Mouse (Mus musculus) hindbrain, embryonic 16.5 days (tissue): Measurements from ENCODE around the gene Trmt112. TPM values are rescaled to one million over a fixed set of nuclear protein-coding genes. Genes with fewer than 3 reads are reported as not detected.

ENCODE experiments used
- ATAC-seq: fragments of 200-750 bp; cut with Nextera tagmentation; 2 replicates; pipeline ENCODE4 v1.8.0; 2017; ENCODE audit warnings: moderate TSS enrichment, moderate library complexity
- H3K27ac ChIP-seq: fragments of 300-500 bp; sonication (generic); 2 replicates; pipeline ENCODE4 v1.5.1; 2014; ENCODE audit warnings: low read depth, mild to moderate bottlenecking, control low read depth, low read length, moderate library complexity
- H3K27me3 ChIP-seq: fragments of 300-500 bp; sonication (generic); replicated peaks from 2 replicates; pipeline ENCODE4 v1.6.1; 2014; ENCODE audit warnings: low read length; ENCODE audit not compliant: control insufficient read depth, insufficient read depth
- H3K36me3 ChIP-seq: fragments of 300-500 bp; sonication (generic); 2 replicates; pipeline ENCODE4 v1.6.1; 2014; ENCODE audit warnings: mild to moderate bottlenecking, low read length, moderate library complexity, mixed read lengths; ENCODE audit not compliant: control insufficient read depth, insufficient read depth
- H3K4me1 ChIP-seq: fragments of 300-500 bp; sonication (generic); 2 replicates; pipeline ENCODE4 v1.6.1; 2014; ENCODE audit warnings: low read depth, low read length; ENCODE audit not compliant: control insufficient read depth, insufficient read depth
- H3K4me2 ChIP-seq: fragments of 300-500 bp; sonication (generic); 2 replicates; pipeline ENCODE4 v1.6.1; 2014; ENCODE audit warnings: mild to moderate bottlenecking, low read length, control low read depth, moderate library complexity
- H3K4me3 ChIP-seq: fragments of 300-500 bp; sonication (generic); 2 replicates; pipeline ENCODE4 v1.5.1; 2014; ENCODE audit warnings: mild to moderate bottlenecking, low read length, control low read depth, moderate library complexity
- H3K9ac ChIP-seq: fragments of 300-500 bp; sonication (generic); 2 replicates; pipeline ENCODE4 v1.6.1; 2014; ENCODE audit warnings: low read depth, mild to moderate bottlenecking, control low read depth, low read length, moderate library complexity
- H3K9me3 ChIP-seq: fragments of 300-500 bp; sonication (generic); 2 replicates; pipeline ENCODE4 v1.6.1; 2014; ENCODE audit warnings: mild to moderate bottlenecking, low read length, moderate library complexity; ENCODE audit not compliant: control insufficient read depth
- WGBS: fragments of 180-500 bp; shearing (Covaris S2); extraction: QIAGEN DNeasy Blood & Tissue Kit; methylation state at CpG from one replicate; pipeline ENCODE4 v1.1.7; 2014; 5-methylcytosine and 5-hydroxymethylcytosine counted together
- polyA plus RNA-seq: library from polyadenylated mRNA; unstranded; fragments of >200 nt; fragmentation: Nextera tagmentation; extraction: Ambion mirVana; gene quantifications from 2 replicates; pipeline ENCODE4 v1.2.1, GENCODE M21; 2015

Gene Trmt112
- polyA plus RNA-seq, 1 experiment from 2014 or later = 101 TPM

DNA sequence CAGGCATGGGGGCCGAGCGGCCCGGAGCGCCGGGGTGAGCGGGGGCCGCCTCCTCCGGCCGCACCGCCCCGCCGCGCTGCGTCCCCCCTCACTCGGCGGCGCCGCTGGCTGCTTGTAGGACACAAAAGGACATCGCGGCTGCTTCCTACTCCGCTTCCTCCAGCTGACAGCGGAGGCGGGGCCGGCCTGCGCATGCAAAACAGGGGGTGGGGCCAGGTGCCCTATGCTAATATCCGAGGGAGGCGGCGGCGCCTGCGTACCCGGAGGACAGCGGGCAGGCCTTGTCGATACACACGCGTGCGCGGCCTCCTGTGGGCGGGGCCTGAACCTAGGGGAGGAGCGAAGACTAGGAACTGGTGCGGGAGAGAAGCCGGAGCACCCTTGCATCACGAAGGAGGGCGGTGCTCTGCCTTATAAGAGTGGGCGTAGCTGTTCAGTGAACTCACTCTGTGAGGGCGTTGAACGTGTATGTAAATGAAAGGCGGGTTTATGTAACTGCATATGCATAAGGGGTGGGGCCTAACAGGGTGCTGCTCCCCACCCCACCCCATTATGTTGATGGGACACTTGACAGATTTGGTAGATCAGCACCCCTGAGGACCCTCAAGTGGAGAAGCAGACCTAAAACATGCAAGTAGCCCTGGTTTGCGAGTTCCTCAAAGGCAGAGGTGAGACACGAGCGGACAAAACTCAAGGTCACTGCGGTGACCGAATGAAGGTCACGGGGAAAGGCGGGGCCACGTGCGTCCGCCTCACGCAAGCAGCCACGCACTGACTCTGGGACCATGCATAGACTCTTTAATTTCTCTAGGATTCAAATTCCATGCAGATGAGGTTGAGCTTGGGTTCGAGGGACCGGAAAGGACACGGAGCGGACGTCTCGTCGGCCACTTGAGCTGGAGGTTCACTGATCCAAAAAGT lies 12.4 kb downstream of the Trmt112 start, which contains the start of gene Esrra:
Gene Esrra, minus strand, starts transcription at position 167 of the 921 bp plus-strand sequence.
- no peaks in the 10 kb centered on the region for H3K9me3 ChIP-seq
- H3K4me2 ChIP-seq = peak within 1 kb of the TSS; percentile 86
- H3K9ac ChIP-seq = peak within 1 kb of the TSS; percentile 95
- H3K27ac ChIP-seq = peak within 1 kb of the TSS; percentile 87
- H3K4me1 ChIP-seq = peaks cover 25% of the 10 kb centered on the region
- H3K36me3 ChIP-seq = no peaks in the 10 kb centered on the region
- ATAC-seq = peak; percentile 96
- peak within 1 kb of the TSS; percentile 87 for H3K4me3 ChIP-seq
- H3K27me3 ChIP-seq = peaks cover 35% of the 10 kb centered on the region
- WGBS = under 1% methylated on average over 61 of the region's 66 CpGs

DNA sequence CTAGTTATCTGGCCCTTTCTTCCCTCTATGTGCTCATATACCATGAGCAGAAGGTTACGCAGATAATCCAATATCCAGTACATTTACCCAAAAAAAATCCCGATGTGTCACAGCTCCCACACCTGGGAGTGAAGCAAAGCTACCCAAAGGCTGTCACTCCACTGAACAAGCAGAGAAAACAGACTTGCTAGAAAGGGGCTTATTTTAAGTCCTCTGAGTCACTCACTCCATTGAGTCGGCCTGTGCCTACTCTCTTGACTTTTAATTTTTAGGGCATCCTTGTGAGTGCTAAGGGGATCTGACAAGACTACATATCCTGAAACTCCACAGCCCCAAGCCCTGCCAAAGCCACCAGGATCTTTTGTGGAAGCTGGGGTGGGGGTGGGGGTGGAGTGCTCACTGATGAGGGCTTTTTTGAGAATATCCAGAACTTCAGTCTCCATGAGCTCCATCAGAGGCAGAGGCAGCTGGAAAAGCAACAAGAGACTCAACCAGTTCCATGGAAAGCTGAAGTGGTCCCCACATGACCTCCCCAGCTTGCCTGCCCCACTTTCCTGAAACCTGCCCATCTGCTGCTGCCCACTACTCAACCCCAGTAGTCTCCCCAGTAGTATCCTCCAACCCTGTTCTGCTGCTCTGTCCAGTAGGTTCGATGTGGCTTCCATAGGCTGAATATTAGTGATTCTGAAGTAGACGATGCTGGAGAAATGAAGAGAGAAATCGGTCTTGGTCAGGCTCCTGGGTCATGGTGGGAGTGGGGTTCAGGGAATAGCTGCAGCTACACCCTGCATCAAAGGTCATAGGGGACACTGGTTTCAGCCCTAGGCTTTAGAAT lies 13.6 kb downstream of the Trmt112 start:
- Histone ChIP-seq H3K4me3 (no peak overlapping the region), H3K27me3 (peaks cover 47% of the 10 kb centered on the region)
- WGBS = 62% methylated on average over 6 of the region's 6 CpGs

DNA sequence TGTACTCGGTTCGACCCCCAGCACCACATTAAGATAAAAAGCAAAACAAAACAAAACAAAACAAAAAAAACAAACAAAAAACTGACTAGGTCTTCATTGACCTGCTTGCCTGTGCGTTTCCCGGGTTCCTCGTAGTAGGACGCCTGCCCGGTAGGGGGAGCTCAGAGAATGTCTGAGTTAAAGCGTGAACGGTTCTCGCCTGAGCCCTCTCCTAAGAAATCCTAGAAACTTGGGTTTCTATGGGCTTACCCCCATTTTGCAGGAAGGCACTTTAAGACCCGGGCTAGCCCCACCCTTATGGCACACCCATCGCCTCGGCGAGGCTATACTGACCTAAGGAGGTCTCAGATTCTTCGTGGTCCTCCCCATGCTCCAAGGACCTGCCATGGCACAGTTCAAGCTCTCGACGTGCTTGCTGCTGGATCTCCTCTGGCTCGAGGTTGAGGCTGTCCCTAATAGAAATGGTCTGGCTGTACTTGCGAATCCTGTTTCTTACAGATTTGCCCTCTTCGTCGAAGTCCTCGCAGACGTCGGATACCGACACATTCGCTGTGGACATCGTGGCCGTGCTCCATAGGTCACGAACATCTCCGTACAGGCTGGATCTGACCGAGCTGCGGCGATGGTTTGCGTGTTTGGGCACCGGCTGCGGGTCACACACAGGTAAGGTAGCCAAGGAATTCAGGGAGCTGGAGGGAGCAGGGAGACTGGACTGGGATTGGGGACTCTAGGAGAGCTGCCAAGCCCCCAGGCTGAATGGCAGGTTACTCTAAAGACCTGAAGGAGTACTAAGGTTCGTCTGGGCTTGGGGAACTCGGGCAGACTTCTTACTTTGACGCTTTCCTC lies 15.2 kb downstream of the Trmt112 start:
- H3K4me2 ChIP-seq = peak overlapping the region; percentile 29
- peak overlapping the region; percentile 1; the same call in 1 of the 2 replicates for H3K9ac ChIP-seq
- peak overlapping the region; percentile 2; the same call in 1 of the 2 replicates for H3K4me3 ChIP-seq
- no peaks in the 10 kb centered on the region for H3K36me3 ChIP-seq
- ATAC-seq = no peak
- peaks cover 26% of the 10 kb centered on the region for H3K4me1 ChIP-seq
- H3K27ac ChIP-seq = no peak overlapping the region
- WGBS = 2% methylated on average over 39 of the region's 39 CpGs
- H3K27me3 ChIP-seq = peaks cover 54% of the 10 kb centered on the region
- H3K9me3 ChIP-seq = no peaks in the 10 kb centered on the region

More for the DNA sequence above, 13.6 kb downstream of the Trmt112 start:
- H3K27ac ChIP-seq = no peak overlapping the region
- no peaks in the 10 kb centered on the region for H3K36me3 ChIP-seq
- H3K4me1 ChIP-seq = peaks cover 26% of the 10 kb centered on the region
- ATAC-seq = no peak
- H3K4me2 ChIP-seq = no peak overlapping the region
- no peaks in the 10 kb centered on the region for H3K9me3 ChIP-seq
- H3K9ac ChIP-seq = no peak overlapping the region

DNA sequence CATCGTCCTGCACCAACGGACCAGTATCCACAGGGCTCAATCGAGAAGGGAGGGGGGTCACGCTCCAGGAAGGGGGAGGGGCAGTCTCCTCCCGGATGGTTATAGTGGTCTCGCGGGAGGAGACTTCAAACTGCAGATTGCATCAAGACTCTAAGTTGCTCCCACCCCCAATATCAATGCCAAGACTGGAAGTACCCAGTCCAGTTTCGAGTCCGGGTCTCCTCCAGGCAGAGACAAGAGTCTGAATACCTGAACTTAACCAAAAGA lies 15.7 kb downstream of the Trmt112 start, which contains the start of gene Catsperz:
Gene Catsperz, minus strand, starts transcription at position 74 of the 267 bp plus-strand sequence.
- ATAC-seq = no peak
- H3K27ac ChIP-seq = no peak within 1 kb of the TSS
- peaks cover 57% of the 10 kb centered on the region for H3K27me3 ChIP-seq
- no peaks in the 10 kb centered on the region for H3K36me3 ChIP-seq
- peak within 1 kb of the TSS; percentile 2; the same call in 1 of the 2 replicates for H3K4me3 ChIP-seq
- peak within 1 kb of the TSS; percentile 1; the same call in 1 of the 2 replicates for H3K9ac ChIP-seq
- peaks cover 21% of the 10 kb centered on the region for H3K4me1 ChIP-seq
- H3K4me2 ChIP-seq = peak within 1 kb of the TSS; percentile 29
- no peaks in the 10 kb centered on the region for H3K9me3 ChIP-seq
- 3% methylated on average over 9 of the region's 9 CpGs for WGBS

DNA sequence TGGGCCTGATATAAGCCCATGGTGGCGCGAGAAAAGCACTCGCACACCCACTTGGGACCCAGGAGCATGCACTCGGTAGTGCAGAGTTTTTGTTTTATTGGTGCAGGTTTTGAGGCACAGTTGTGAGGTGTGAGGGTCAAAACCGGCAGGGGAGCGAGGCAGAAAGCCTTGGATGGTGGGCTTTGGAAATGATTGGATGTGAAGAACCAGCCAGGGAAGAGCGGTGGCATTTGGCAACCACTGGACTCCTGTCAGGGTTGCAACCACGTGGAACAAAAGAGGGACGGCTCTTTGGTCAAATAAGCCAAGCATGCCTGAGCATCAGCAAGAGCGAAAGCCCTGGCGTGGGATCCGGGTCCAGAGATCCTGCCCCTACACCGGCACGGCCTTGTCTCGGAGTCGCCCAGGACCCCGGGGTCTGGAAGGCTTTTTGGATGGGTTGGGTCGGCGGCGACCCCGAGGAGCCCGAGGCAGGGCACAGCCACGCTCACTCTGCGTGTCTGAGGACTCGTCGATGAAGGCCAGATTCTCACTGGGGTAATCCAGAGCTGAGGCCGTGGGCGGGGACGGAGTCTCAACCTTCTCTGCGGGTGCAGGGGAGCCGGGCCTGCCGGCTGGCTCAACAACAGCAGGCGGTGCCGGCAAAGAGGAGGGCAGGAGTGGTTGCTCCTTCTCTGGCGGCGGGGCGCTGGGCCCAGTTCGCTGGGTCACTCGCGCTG lies 16.3 kb downstream of the Trmt112 start:
- H3K4me2 ChIP-seq = no peak overlapping the region
- ATAC-seq = no peak
- 6% methylated on average over 38 of the region's 40 CpGs for WGBS

DNA sequence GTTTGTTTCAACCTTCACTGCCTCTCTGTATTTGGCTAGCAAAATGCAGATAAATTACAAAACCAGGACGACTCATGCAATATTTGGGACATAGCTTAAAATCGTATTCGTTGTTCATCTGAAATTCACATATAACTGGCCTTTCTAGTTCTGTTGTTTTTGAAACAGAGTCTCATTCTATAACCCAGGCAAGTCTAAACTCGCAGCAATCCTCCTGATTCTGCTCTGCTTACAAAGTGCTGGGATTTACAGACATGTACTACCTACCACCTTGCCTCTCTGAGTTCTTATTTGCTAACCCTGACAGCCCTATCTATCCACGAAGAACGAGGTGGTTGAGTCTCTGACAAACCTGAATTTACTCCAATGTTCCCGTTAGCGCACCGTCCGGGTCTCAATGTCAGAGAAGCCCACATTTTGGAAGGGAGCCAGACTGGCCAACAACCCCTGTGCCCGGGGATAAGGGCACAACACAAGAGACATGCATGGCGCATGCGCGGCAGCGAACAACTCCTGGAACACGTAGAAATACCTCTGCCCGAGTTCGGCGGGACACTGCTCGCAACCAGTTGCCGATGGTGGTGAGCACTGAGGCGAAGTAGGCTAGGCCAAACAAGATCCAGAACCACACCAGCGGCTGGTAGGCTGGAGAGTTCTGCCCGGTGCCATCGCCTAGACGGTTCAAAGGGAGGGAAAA lies 17.2 kb downstream of the Trmt112 start:
- H3K36me3 ChIP-seq = no peaks in the 10 kb centered on the region

More for the DNA sequence above, 16.3 kb downstream of the Trmt112 start:
- peaks cover 58% of the 10 kb centered on the region for H3K27me3 ChIP-seq
- no peaks in the 10 kb centered on the region for H3K36me3 ChIP-seq
- no peak overlapping the region for H3K27ac ChIP-seq
- no peaks in the 10 kb centered on the region for H3K9me3 ChIP-seq
- peaks cover 16% of the 10 kb centered on the region for H3K4me1 ChIP-seq
- H3K9ac ChIP-seq = no peak overlapping the region
- H3K4me3 ChIP-seq = no peak overlapping the region

DNA sequence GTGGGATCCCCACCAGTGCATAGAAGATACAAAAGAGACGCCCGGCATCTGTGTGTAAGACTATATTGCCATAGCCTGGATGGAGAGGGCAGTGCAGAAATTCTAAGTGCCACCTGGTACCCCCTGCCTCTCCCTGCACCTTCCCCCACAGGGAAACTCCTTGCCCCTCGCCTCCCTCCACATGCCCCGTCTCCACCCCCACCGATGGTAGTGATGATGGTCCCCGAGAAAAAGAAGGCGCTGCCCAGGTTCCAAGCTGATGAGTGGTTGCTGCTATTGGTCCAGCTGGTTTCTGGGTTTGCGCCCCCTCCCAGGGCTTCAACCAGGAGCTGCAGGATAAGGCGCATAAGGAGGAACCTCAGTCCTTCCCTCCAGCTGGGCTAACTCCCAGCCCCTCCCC lies 18.6 kb downstream of the Trmt112 start:
- Histone ChIP-seq H3K27ac (no peak overlapping the region), H3K9me3 (no peaks in the 10 kb centered on the region), H3K9ac (no peak overlapping the region), H3K27me3 (peaks cover 73% of the 10 kb centered on the region), H3K4me3 (no peak overlapping the region), H3K4me1 (peaks cover 13% of the 10 kb centered on the region), H3K36me3 (no peaks in the 10 kb centered on the region), H3K4me2 (no peak overlapping the region)
- ATAC-seq = no peak
- 15% methylated on average over 9 of the region's 9 CpGs for WGBS

More for the DNA sequence above, 17.2 kb downstream of the Trmt112 start:
- peaks cover 13% of the 10 kb centered on the region for H3K4me1 ChIP-seq
- H3K4me3 ChIP-seq = peak overlapping the region; percentile 21
- no peak overlapping the region for H3K9ac ChIP-seq
- H3K27me3 ChIP-seq = peaks cover 61% of the 10 kb centered on the region
- no peak overlapping the region for H3K27ac ChIP-seq
- WGBS = 13% methylated on average over 26 of the region's 26 CpGs
- H3K4me2 ChIP-seq = peak overlapping the region; percentile 50
- no peaks in the 10 kb centered on the region for H3K9me3 ChIP-seq
- no peak for ATAC-seq

DNA sequence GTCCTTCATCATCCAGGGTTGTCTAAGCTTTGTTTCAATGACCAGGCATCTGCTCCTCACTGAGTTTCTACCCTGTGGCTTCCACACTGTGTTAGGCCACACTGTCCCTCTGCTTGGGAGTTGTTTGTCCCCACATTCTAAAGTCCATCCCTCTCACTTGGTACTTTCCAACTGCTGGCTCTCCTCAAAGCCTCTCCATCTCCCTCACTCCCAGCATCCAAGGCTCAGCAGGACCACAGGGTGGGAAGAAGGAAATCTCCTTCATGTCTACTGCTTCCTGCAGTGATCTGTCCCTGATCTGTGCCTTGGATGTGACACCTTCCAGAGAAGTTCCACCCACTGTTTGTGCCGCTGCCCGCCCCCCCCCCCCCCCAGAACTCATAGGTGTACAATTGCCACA lies 21.5 kb downstream of the Trmt112 start:
- 0% methylated on average over 2 of the region's 2 CpGs for WGBS
- Histone ChIP-seq H3K27me3 (peaks cover 56% of the 10 kb centered on the region), H3K27ac (no peak overlapping the region), H3K36me3 (no peaks in the 10 kb centered on the region), H3K4me2 (no peak overlapping the region), H3K9me3 (no peaks in the 10 kb centered on the region), H3K4me1 (peaks cover 18% of the 10 kb centered on the region), H3K9ac (no peak overlapping the region), H3K4me3 (no peak overlapping the region)
- ATAC-seq = no peak
